ENCODE assay signal across 8 mouse cellular contexts in the genomic region with DNA sequence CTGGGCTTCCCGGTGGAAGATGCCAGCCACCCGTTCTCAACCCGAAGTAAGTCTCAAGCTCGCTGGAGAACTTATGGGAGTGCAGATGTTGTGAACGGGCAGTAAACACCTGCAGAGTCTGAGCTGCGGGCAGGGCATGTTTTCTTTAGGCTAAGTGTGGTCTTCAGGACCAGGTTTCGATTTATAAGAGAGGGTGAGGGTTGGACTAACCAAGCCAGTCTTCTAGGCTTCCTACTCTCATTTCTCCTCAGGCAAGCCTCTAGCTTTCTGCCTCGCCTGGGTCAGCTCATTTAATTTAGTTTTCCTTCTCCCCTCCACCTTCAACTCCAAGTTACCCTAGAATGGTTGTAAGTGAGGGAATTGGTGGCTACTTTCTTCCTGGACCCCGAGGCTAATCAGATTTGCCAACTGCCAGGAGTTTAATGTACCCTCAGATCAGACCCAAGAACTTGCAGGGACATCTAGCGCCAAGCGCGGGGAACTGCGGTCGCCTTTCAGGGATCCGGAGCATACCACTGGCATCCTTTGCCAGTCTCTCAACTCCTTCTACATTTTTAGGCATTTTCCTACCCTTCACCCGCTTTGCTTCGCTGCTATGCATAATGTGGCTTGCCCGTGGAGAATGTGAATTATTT. TPM values are rescaled to one million over a fixed set of nuclear protein-coding genes. Genes with fewer than 3 reads are reported as not detected.
DNase-seq lines count a peak whose midpoint lies in the region; ATAC-seq lines count a peak whose summit lies in the region.

No protein-coding gene starts in this region.

- DNase-seq in layer of hippocampus, postnatal 10 days (ENCODE audit: low spot score in 2 of 2) = peak; percentile 66 to 69
- no peak for DNase-seq in layer of hippocampus, adult 9-10 months (ENCODE audit: low spot score)
- DNase-seq in Muller cell, postnatal 12 days (ENCODE audit: inconsistent ontology term) = peak; percentile 41
- DNase-seq in embryo, embryonic 10.5 days (ENCODE audit: low spot score) = peak; percentile 84
- peak; percentile 61 to 83 for DNase-seq in kidney, postnatal 36 days
- no peak for DNase-seq in layer of hippocampus, postnatal 14 days (ENCODE audit: low spot score in 2 of 2)

- peak; percentile 68; the same call in 1 of the 2 replicates for ATAC-seq in megakaryocyte-erythroid progenitor cell, adult 5-6 weeks (replicated peaks; ENCODE audit: low FRiP score, low TSS enrichment, poor library complexity, severe bottlenecking)
- ATAC-seq in monocyte, adult 5-6 weeks (replicated peaks; ENCODE audit: insufficient number of reproducible peaks, low FRiP score, low TSS enrichment, poor library complexity, severe bottlenecking) = no peak

RNA-seq across cellular contexts. Expression of gene Evx2, which starts 4.1 kb away (rescaled TPM):
- total RNA-seq in layer of hippocampus, postnatal 10 days (2021) = not detected
- total RNA-seq in megakaryocyte-erythroid progenitor cell, adult 5-6 weeks (2014; fragmentation: Nextera tagmentation) = not detected in 2 replicates
- total RNA-seq in megakaryocyte-erythroid progenitor cell, adult 5-6 weeks (2017) = not detected in 2 replicates
- not detected in 3 replicates for total RNA-seq in monocyte, adult 5-6 weeks (2017)
- total RNA-seq in layer of hippocampus, postnatal 14 days (2021) = not detected

RNA-seq across cellular contexts. Expression of gene Hoxd13, which starts 4.7 kb away (rescaled TPM):
- total RNA-seq in layer of hippocampus, postnatal 10 days (2021) = not detected
- not detected in 2 replicates for total RNA-seq in megakaryocyte-erythroid progenitor cell, adult 5-6 weeks (2014; fragmentation: Nextera tagmentation)
- not detected in 2 replicates for total RNA-seq in megakaryocyte-erythroid progenitor cell, adult 5-6 weeks (2017)
- not detected in 3 replicates for total RNA-seq in monocyte, adult 5-6 weeks (2017)
- total RNA-seq in layer of hippocampus, postnatal 14 days (2021) = not detected

RNA-seq across cellular contexts. Expression of gene Hoxd12, which starts 11.4 kb away (rescaled TPM):
- not detected for total RNA-seq in layer of hippocampus, postnatal 10 days (2021)
- not detected in 2 replicates for total RNA-seq in megakaryocyte-erythroid progenitor cell, adult 5-6 weeks (2014; fragmentation: Nextera tagmentation)
- total RNA-seq in megakaryocyte-erythroid progenitor cell, adult 5-6 weeks (2017) = not detected in 2 replicates
- total RNA-seq in monocyte, adult 5-6 weeks (2017) = not detected in 3 replicates
- total RNA-seq in layer of hippocampus, postnatal 14 days (2021) = not detected

RNA-seq across cellular contexts. Expression of gene Hoxd11, which starts 15.9 kb away (rescaled TPM):
- total RNA-seq in layer of hippocampus, postnatal 10 days (2021) = not detected
- total RNA-seq in megakaryocyte-erythroid progenitor cell, adult 5-6 weeks (2014; fragmentation: Nextera tagmentation) = not detected in 2 replicates
- total RNA-seq in megakaryocyte-erythroid progenitor cell, adult 5-6 weeks (2017) = not detected in 2 replicates
- not detected in 3 replicates for total RNA-seq in monocyte, adult 5-6 weeks (2017)
- total RNA-seq in layer of hippocampus, postnatal 14 days (2021) = not detected

RNA-seq across cellular contexts. Expression of gene Hoxd10, which starts 28.3 kb away (rescaled TPM):
- total RNA-seq in layer of hippocampus, postnatal 10 days (2021) = not detected
- total RNA-seq in megakaryocyte-erythroid progenitor cell, adult 5-6 weeks (2014; fragmentation: Nextera tagmentation) = not detected in 2 replicates
- total RNA-seq in megakaryocyte-erythroid progenitor cell, adult 5-6 weeks (2017) = 0.65 TPM in 1 of 2 replicates, not detected in the other
- total RNA-seq in monocyte, adult 5-6 weeks (2017) = not detected in 3 replicates
- not detected for total RNA-seq in layer of hippocampus, postnatal 14 days (2021)

Comparison
In these comparisons a context has a peak if more than half of its experiments do, and no peak if none do; other contexts are left out.
1. DNase-seq: peak in layer of hippocampus, postnatal 10 days (2 of 2), Muller cell, postnatal 12 days (single experiment), embryo, embryonic 10.5 days (single experiment) and kidney, postnatal 36 days (2 of 2); none in layer of hippocampus, adult 9-10 months (single experiment) and layer of hippocampus, postnatal 14 days (0 of 2).